Mouse (Mus musculus) kidney, adult 2 months (tissue): ENCODE results near the gene Acat3. TPM values are rescaled to one million over a fixed set of nuclear protein-coding genes. Genes with fewer than 3 reads are reported as not detected.
"Not testable (repeated sequence)": the region's sequence is repeated elsewhere in the genome, so short reads cannot be mapped to it uniquely, and the experiment has no call there.

Experiments used
- DNase-seq: peaks from one replicate; pipeline ENCODE4 v3.0.0; 2021
- H3K27ac ChIP-seq: fragments of 200-500 bp; 2 replicates; pipeline ENCODE4 v1.5.1; 2012; ENCODE audit warnings: low read depth, low read length, control low read depth, inconsistent platforms; ENCODE audit not compliant: insufficient read depth
- H3K27me3 ChIP-seq: fragments of 200-500 bp; replicated peaks from 2 replicates; pipeline ENCODE4 v1.6.1; 2012; ENCODE audit warnings: mild to moderate bottlenecking, moderate library complexity, low read length, inconsistent platforms; ENCODE audit not compliant: control insufficient read depth, insufficient read depth
- H3K36me3 ChIP-seq: fragments of 200-500 bp; 2 replicates; pipeline ENCODE4 v1.6.1; 2012; ENCODE audit warnings: mild to moderate bottlenecking, moderate library complexity, low read length, inconsistent platforms; ENCODE audit not compliant: control insufficient read depth, insufficient read depth
- H3K4me1 ChIP-seq: fragments of 200-500 bp; 2 replicates; pipeline ENCODE4 v1.6.1; 2011; ENCODE audit warnings: low read length; ENCODE audit not compliant: control insufficient read depth, insufficient read depth
- H3K4me3 ChIP-seq: fragments of 200-500 bp; 2 replicates; pipeline ENCODE4 v1.5.1; 2011; ENCODE audit warnings: mild to moderate bottlenecking, low read depth, low read length, control low read depth; ENCODE audit not compliant: insufficient read depth
- CTCF ChIP-seq: fragments of 200-500 bp; conservative IDR thresholded peaks from 2 replicates; pipeline ENCODE4 v1.5.1; 2011; ENCODE audit warnings: low read depth, mild to moderate bottlenecking, control low read depth, low read length, moderate library complexity, mixed read lengths; ENCODE audit not compliant: insufficient read depth, insufficient read length
- POLR2A ChIP-seq: fragments of 200-500 bp; IDR thresholded peaks from one replicate; pipeline ENCODE4 v1.6.1; 2011; ENCODE audit warnings: low read depth, low read length, control low read depth
- WGBS: fragments of 180-500 bp; shearing (Covaris S2); methylation state at CpG from one replicate; pipeline ENCODE4 v1.1.7; 2018; 5-methylcytosine and 5-hydroxymethylcytosine counted together
- polyA plus RNA-seq: library from polyadenylated mRNA; depleted of rRNA; stranded (reverse); fragments of >200 nt; gene quantifications from 2 replicates; pipeline ENCODE4 v1.2.3, GENCODE M21; 2012

Acat3 gene
- polyA plus RNA-seq, 1 experiment, result 10.3 TPM

GRCm38 (mm10) chr17:12960331-12960873, 20.0 kb upstream of the Acat3 start, which contains the start of gene Acat2:
Gene Acat2 (minus strand): TSS chr17:12960747.
- WGBS, result under 1% methylated on average over 42 of the region's 42 CpGs
- H3K36me3 ChIP-seq, result no peaks in the 10 kb centered on the region
- no peaks in the 10 kb centered on the region for H3K27me3 ChIP-seq
- DNase-seq, result peak; percentile 96
- H3K4me1 ChIP-seq, result peaks cover 6% of the 10 kb centered on the region; the same call in 1 of the 2 replicates
- peak within 1 kb of the TSS; percentile 78 for H3K27ac ChIP-seq
- peak within 1 kb of the TSS; percentile 83 for H3K4me3 ChIP-seq
- TF ChIP-seq CTCF (no peak), POLR2A (peak; percentile 94)

GRCm38 (mm10) chr17:12959377-12959776, 19.0 kb upstream of the Acat3 start:
- H3K27ac ChIP-seq, H3K4me3 ChIP-seq, H3K36me3 ChIP-seq, H3K27me3 ChIP-seq, DNase-seq, H3K4me1 ChIP-seq: not testable (repeated sequence)
- 31% methylated on average over 1 of the region's 2 CpGs for WGBS

GRCm38 (mm10) chr17:12956664-12957063, 16.3 kb upstream of the Acat3 start:
- Histone ChIP-seq H3K27ac (no peak overlapping the region), H3K36me3 (no peaks in the 10 kb centered on the region; the same call in 1 of the 2 replicates), H3K4me3 (no peak overlapping the region), H3K27me3 (no peaks in the 10 kb centered on the region), H3K4me1 (peaks cover 10% of the 10 kb centered on the region; the same call in 1 of the 2 replicates)
- DNase-seq, result peak; percentile 48
- TF ChIP-seq CTCF (no peak), POLR2A (no peak)
- WGBS, result 74% methylated on average over 8 of the region's 8 CpGs

GRCm38 (mm10) chr17:12949669-12950068, 9.3 kb upstream of the Acat3 start:
- Histone ChIP-seq H3K4me3 (no peak overlapping the region), H3K4me1 (peaks cover 5% of the 10 kb centered on the region; the same call in 1 of the 2 replicates), H3K36me3 (no peaks in the 10 kb centered on the region; the same call in 1 of the 2 replicates), H3K27me3 (no peaks in the 10 kb centered on the region), H3K27ac (no peak overlapping the region)
- WGBS, result 81% methylated on average over 5 of the region's 5 CpGs
- TF ChIP-seq POLR2A (no peak), CTCF (no peak)
- no peak for DNase-seq

GRCm38 (mm10) chr17:12942459-12943162, 2.2 kb upstream of the Acat3 start:
- 95% methylated on average over 6 of the region's 6 CpGs for WGBS
- TF ChIP-seq CTCF (no peak), POLR2A (no peak)
- Histone ChIP-seq H3K4me1 (peaks cover 6% of the 10 kb centered on the region; the same call in 1 of the 2 replicates), H3K27me3 (no peaks in the 10 kb centered on the region), H3K4me3 (no peak overlapping the region), H3K36me3 (peaks cover 2% of the 10 kb centered on the region; the same call in 1 of the 2 replicates), H3K27ac (no peak overlapping the region)
- no peak for DNase-seq

- H3K27me3 ChIP-seq, result no peaks in the 10 kb centered on the region
- no peak for DNase-seq
- peaks cover 2% of the 10 kb centered on the region; the same call in 1 of the 2 replicates for H3K36me3 ChIP-seq
- WGBS, result 85% methylated on average over 8 of the region's 8 CpGs
- H3K27ac ChIP-seq, result no peak overlapping the region
- no peak overlapping the region for H3K4me3 ChIP-seq
- TF ChIP-seq CTCF (no peak), POLR2A (no peak)
- H3K4me1 ChIP-seq, result peaks cover 6% of the 10 kb centered on the region; the same call in 1 of the 2 replicates
These were observed 1.3 kb upstream of the Acat3 start for GRCm38 (mm10) chr17:12941543-12942260.

GRCm38 (mm10) chr17:12939377-12940148, 837 bp downstream of the Acat3 start:
- not testable (repeated sequence) for H3K36me3 ChIP-seq, H3K27me3 ChIP-seq, DNase-seq
- H3K4me3 ChIP-seq, result peak overlapping the region; percentile 60
- H3K4me1 ChIP-seq, result peaks cover 17% of the 10 kb centered on the region; the same call in 1 of the 2 replicates
- H3K27ac ChIP-seq, result 0 out of 2 replicates have a peak overlapping the region, but pooled peaks have one; percentile 21
- 47% methylated on average over 5 of the region's 12 CpGs for WGBS
